Comparison of ENCODE assay signal across 18 mouse cellular contexts in the genomic region with DNA sequence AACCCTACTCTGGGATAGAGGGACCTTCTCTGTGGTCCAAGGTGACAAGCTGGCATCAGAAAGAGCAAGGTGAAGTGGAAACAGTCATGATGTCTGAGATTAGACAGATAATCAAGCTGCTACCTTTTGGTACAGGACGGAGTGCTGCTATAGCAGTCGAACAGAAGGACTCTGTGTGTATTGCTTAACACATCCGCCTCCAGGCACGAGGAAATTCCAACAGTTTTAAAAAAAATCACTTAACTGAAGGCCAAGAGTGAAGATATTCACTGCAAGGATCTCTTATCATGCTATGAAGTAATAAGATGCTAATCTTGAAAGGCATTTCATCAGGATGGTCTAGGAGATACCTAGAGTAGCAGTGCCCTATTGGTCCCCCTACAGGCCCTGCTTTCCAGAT.
A peak's percentile ranks its signal among the peaks of the same experiment; 100 is the strongest.
DNase-seq lines count a peak whose midpoint lies in the region; ATAC-seq lines count a peak whose summit lies in the region.
"Had no signal": no experiment of that assay in that cellular context is flagged by ENCODE, and none has a peak within 500 bp of the region (broad histone marks: within the 10 kb centered on the region; RNA-seq: fewer than 3 reads in every experiment).

No protein-coding gene starts in this region.

- intact Hi-C loops in left cerebral cortex, postnatal 25 days (cut with DNase I) = no loop called here
- intact Hi-C loops in left cerebral cortex, postnatal 36 days (cut with DNase I) = no loop called here

- ATAC-seq in frontal cortex, adult (ENCODE audit: low TSS enrichment) = peak; percentile 88
- ATAC-seq: activated CD4-positive, CD25-positive, alpha-beta regulatory T cell, adult 4 months; forebrain, embryonic 14.5 days; Patski had no signal

- no peak for DNase-seq in frontal cortex, postnatal 25 days (ENCODE audit: low spot score in 2 of 2)
- DNase-seq in left cerebral cortex, postnatal 25 days (ENCODE audit: low spot score in 2 of 2) = peak; percentile 31 to 65
- DNase-seq in left cerebral cortex, postnatal 36 days (ENCODE audit: low spot score in 2 of 2) = no peak
- peak; percentile 15 for DNase-seq in 3T3-L1 (ENCODE audit: low read depth, low spot score)
- peak; percentile 40 for DNase-seq in telencephalon, adult 2 months (ENCODE audit: low read depth, low spot score)
- no peak for DNase-seq in heart, adult 11 months
- DNase-seq: adrenal gland, adult 2 months; adrenal gland, postnatal 25 days; cerebellum, adult 8-10 months; cerebellum, postnatal 14 days; embryo, embryonic 11 days; gastrocnemius, postnatal 10 days; heart, adult 2 months; heart, postnatal 14 days had no signal

Comparison
In these comparisons a context has a peak if more than half of its experiments do, and no peak if none do; other contexts are left out.
1. DNase-seq: peak in left cerebral cortex, postnatal 25 days (2 of 2), 3T3-L1 (single experiment) and telencephalon, adult 2 months (single experiment); none in frontal cortex, postnatal 25 days (0 of 2), left cerebral cortex, postnatal 36 days (0 of 2) and heart, adult 11 months (single experiment).